Mouse (Mus musculus) thymus, postnatal 25 days (tissue): ENCODE data around the gene Slc41a1.

Experiments
- DNase-seq: peaks from one replicate; pipeline ENCODE4 v3.0.0; 2022

The Slc41a1 gene

DNA sequence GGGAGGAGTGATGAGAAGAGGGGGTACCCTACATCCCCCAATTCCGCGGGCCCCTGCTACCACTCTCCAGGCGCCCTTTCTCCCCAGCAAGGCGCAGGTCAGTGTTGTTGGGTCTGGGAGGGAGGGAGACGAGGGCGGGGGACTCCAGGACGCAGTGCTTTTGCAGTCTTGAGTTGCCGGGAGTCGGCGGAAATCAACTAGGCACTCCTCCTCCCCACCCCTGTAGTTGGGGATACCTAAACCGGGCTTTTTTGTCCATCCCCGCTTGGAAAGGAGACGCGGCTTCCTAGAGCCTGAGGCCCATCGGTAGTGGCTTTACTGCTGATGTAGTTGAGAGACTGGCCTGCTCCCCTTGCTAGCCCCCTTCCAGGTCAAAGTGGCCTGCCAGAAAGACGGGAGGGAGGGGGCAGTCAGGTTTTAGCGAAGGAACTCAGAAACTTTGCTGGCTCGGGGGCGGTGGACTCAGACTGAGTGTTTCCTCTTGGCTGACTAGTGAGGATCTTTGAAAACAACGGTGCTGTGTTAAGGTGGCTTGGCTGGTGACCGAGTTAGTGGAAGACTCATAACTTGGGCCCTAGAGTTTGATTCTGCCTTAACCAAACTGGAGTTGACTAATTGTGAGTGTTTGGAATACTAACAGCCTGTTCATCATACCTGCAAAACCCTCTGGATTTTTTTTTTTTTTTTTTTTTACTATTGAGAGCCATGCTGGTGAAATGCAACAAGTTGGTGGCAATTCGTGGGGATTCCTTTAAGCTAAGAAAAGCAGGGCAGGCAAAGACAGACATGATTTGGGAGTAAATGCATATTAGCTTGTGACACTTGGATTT lies 1.2 kb downstream of the Slc41a1 start:
- DNase-seq = peak; percentile 58

- DNase-seq = peak; percentile 14
Observed at GRCm38 (mm10) chr1:131829279-131829678, 2.0 kb downstream of the Slc41a1 start.

DNA sequence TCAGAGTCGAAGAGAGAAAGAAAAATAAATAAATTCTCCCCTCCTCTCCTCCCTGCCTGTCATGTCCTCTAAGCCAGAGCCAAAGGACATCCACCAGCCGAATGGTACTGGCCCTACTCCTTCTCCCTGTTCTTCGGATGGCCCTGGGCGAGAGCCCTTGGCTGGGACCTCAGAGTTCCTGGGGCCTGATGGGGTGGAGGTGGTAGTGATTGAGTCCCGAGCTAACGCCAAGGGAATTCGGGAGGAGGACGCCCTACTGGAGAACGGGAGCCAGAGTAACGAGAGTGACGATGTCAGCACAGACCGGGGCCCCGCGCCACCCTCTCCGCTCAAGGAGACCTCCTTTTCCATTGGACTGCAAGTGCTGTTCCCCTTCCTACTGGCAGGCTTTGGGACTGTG lies 3.3 kb downstream of the Slc41a1 start:
- DNase-seq = no peak

DNA sequence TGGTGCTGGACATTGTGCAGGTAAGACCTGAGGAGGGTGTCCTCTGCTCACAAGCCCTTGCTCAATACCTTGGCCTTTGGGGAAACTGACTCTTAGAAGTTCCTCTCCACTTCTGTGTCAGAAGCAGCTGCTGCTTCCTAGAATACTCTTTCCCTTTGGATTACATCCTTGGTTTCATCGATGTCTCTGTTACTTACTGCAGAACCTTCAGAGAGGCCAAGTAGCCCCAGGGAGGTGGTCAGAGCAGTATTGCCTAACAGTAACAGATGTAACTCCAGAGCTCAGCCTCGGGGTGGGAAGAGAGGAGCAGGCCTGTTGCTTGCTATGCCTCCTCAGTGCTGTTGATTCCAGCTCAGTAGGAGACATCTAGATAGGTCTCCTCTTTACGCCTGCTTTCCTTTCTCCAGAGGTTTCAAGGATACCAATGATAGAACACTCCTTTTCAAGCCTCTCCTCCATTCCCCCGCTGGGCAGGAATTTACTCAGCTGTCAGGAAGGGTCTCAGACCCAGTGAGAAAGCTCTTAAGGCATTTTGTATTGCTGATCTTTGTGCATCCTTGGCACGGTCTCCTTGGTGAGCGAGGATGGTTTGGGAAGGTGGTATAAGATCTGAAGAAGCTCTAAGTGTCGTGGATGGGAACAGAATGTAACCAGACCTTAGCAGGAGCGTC lies 3.8 kb downstream of the Slc41a1 start:
- DNase-seq = no peak

GRCm38 (mm10) chr1:131837035-131837434 lies 9.7 kb downstream of the Slc41a1 start:
- no peak for DNase-seq

DNA sequence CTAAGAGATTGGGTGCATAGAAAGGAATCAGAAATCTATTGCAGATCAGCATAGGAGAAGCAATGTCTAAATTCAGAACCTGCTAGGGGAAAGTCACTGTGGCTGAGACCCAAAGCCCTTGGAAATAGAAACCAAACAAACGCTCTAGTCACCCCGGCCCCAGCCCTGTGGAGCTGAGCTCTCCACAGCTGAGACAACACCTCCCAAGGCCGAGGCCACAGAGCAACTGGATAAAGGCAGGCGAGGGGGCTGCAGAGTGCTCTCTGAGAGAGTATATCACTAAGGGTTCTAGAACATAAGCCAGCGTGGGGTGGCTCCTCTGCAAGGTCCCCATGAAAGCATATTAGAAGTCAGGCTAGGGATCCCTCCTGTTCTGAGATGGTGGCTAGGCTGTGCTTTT lies 11.2 kb downstream of the Slc41a1 start:
- no peak for DNase-seq

DNA sequence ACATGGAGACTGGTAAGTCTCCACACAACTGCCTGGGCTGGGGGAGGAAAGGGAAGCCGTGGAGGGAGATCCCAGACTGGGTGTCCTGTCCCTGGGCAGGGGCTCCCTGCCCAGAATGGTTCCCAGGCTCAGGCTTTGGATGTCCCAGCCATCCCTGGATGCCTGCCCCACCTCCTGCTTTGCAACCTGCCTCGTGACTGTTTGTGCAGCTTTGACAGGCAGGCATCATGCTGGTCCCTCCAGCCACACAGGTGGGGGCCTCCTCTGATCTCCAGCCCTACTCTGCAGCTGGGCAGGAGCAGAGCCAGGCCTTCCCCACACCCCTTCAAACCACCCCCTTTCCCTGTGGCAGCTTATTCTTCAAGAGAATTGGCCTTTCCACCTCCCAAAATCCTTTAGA lies 12.0 kb downstream of the Slc41a1 start:
- no peak for DNase-seq

GRCm38 (mm10) chr1:131842221-131842620 lies 14.9 kb downstream of the Slc41a1 start:
- DNase-seq = no peak

- no peak for DNase-seq
Observed at GRCm38 (mm10) chr1:131843758-131844157, 16.5 kb downstream of the Slc41a1 start.

DNA sequence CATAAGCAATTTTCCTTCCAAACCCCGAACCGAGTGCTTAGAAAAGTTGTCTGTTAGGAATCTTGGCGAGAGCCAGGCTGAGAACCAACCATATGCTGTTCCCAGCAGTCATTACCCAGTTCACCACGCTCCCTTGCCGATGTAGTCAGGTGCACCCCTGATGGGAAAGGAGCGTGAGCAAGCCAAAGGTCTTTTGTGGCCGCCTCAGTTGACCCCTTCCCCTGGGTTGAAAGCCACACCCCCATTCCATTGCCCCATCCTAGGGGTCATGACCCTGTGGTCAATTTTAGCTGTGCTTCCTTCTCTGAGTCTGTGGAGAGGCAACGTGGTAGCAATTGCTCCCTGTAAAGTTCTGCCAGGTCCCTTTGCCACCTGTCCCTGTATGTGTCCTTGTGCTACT lies 17.6 kb downstream of the Slc41a1 start:
- DNase-seq = no peak

DNA sequence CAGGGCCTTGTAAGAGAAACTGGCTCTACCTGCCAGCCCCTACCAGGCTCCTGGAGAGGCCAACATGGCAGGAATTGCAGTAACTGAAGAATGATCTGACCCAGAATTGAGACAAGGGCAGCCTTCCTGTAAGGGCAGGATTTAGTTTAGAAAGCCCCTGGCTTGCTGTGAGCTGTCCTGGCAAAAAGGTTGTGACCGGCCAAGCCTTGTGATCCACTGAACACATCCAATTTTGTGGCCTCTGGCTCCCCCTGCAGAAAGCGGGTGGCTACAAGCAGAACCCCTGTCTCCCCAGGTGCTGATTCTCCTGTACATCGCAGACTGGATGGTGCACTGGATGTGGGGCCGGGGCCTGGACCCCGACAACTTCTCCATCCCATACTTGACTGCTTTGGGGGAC lies 19.0 kb downstream of the Slc41a1 start:
- DNase-seq = peak; percentile 59

DNA sequence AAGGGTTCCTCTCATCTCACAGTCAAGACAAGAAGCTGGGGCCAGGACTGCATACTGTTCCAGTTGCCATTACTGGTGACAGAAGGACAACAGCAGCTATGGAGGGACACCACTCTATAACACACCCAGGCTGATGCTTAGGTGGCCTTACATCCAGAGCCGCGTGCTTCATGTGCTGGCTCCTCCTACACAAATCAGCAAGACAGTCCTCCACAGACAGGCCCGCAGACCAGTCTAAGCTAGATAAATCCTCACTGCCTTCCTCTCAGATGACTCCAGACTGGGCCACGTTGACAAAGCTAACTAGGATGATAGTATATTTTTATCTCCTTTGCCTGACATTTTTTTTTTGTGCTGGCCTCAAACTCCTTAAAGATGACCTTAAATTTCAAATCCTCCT lies 34.5 kb downstream of the Slc41a1 start:
- no peak for DNase-seq

DNA sequence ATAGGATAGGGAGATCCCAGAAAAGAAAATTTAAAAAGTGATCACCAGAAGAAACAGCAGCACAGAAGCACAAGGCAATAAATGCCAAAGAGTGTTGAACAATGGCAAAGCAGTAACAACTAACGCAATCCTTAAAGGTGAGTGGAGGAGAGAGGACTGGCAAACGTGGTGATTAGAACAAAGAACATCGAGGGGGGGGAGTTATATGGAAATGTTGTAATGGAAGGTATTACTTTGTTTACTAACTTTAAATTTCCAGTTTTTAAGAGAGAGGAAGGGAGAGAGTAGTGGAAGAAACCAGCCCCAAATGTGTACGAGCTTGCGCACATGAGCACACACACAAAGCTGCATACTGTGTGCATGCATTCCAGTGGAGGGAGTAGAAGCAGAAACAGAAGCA lies 38.3 kb downstream of the Slc41a1 start:
- DNase-seq = no peak

GRCm38 (mm10) chr1:131866304-131866999 lies 39.2 kb downstream of the Slc41a1 start:
- DNase-seq = no peak

DNA sequence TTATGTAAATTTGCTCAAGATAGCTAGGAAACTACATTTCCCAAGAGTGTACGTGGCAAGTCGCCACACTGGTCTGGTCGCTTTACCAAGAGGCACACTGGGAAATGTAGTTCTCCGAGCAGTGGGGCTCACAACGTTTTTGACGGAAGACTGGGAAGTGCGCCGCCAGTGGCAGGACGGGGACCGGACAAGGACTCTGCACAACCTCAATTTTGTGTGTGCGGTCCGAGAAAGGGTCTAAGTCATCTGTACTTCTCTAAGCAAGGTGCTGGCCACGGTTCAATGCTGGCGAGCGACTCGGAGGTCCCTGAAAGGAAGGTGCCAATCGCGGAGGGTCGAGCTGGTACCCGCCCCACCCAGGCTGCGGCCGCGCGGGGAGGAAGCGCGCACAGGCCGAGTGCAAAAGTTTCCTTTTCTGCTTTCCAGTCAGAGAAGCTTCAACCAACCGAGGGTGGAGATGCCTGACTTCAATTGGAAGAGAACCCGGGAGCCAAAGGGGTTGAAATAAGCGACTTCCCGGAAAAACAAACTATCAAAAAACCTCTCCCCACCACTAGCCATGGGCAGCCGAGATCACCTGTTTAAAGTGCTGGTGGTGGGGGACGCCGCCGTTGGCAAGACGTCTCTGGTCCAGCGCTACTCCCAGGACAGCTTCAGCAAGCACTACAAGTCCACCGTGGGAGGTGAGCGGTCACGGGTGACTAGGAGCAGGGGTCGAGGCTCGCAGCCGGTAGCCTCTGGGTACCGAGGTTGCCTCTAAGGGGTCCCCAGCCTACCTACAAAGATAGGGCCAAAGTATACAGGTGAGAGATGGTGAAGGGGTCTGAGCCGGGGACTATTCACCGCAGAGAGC lies 40.0 kb downstream of the Slc41a1 start, which contains the start of gene Rab29:
Rab29 (plus strand) TSS at position 132 of the 853 bp plus-strand sequence.
- peak; percentile 90 for DNase-seq

- DNase-seq = peak; percentile 24
Observed at GRCm38 (mm10) chr1:131867946-131868290, 40.6 kb downstream of the Slc41a1 start.

DNA sequence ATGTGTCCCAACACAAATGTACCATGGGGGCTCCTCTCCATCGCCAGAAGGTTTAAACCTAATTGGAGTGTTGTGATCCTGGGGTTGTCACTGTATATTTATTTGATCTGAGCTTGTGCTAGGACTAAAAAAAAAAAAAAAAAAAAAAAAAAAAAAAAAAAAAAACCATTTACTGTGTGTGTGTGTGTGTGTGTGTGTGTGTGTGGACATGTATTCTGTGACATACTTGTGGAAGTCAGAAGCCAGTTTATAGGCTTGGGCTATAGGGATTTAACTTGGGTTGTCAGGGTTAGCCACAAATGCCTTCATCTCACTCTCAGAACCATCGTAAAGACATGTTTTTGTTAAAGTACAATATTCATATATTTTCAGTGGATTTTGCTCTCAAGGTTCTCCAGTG lies 42.3 kb downstream of the Slc41a1 start:
- DNase-seq = no peak

DNA sequence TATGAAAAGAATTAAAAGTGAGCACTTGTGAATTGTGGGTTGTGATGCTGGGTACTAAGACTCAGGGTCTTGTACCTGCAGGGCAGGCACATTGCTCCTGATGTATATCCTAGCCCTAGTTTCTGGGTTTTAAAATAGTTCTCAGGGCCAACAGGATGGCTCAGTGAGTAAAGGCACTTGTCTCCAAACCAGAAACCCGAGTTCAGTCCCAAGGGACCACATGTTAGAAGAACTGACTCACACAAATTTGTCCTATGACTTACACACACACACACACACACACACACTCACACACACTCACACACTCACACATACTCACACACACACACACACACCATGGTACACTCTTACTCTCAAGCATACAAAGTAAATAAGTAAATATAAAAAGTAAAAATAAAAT lies 45.6 kb downstream of the Slc41a1 start:
- no peak for DNase-seq

DNA sequence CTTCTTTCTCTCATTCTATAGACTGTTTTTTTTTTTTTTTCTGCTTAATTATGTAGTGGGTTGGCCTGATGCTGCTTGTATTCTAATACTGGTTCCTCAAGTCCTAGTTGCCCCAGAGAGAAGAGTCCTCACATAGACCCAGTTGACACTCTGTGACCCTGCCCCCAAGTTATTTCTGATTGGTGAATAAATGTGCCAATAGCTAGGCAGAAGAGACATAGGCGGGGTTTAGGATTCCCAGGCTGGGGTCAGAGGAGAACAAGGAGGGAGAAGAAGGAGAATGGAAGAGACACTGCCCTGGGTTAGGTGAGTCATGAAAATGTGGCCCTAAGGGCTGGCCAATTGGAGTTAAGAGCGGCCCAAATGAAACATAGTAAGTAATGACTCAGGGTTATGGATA lies 52.5 kb downstream of the Slc41a1 start:
- no peak for DNase-seq

GRCm38 (mm10) chr1:131882787-131883186 lies 55.5 kb downstream of the Slc41a1 start:
- DNase-seq = peak; percentile 52

- no peak for DNase-seq
Observed at GRCm38 (mm10) chr1:131886173-131886572, 58.9 kb downstream of the Slc41a1 start.

DNA sequence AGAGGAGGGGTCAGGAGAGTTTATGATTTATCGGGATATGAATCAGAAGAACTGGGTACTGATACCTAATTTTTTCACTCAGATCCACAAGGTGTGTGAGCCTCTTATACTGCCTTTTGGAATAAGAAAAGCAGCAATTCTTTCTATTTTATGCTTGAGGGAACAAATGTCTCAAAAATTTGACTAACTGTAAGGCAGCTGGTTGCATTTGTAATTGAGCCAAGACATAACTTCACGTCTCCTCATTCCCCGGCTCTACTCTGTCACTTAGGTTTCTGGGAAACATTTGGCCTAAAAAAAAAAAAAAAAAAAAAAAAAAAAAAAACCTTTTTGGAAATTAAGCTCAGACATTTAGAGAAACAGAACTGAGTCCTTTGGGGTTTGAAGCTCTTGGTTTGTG lies 59.3 kb downstream of the Slc41a1 start:
- no peak for DNase-seq
